Mouse (Mus musculus) adipocyte (in vitro differentiated cells): ENCODE measurements around the gene Cnrip1.

Experiments used
- DNase-seq: peaks from one replicate; pipeline ENCODE4 v3.0.0-alpha.2; 2016; ENCODE audit warnings: low spot score

Cnrip1 gene

DNA sequence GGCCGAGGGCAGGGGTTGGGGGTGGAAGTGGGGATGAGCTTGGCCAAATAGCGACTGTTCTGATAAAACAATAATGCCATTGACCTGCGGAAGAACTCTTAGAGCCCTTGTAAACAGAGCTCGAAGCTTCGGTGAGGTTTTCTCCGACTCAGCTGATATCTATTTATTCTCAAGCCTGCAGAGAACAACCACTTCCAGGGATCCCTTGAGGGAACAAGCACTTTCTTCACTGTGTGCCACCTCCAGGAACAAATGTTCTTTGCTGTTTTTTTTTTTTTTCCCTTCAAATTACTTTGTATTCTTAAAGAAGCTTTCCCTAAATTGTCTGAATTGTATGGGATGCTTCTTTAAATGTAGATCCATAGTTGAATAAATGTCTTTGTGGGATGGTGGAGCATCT lies 56.0 kb downstream of the Cnrip1 start:
- no peak for DNase-seq

DNA sequence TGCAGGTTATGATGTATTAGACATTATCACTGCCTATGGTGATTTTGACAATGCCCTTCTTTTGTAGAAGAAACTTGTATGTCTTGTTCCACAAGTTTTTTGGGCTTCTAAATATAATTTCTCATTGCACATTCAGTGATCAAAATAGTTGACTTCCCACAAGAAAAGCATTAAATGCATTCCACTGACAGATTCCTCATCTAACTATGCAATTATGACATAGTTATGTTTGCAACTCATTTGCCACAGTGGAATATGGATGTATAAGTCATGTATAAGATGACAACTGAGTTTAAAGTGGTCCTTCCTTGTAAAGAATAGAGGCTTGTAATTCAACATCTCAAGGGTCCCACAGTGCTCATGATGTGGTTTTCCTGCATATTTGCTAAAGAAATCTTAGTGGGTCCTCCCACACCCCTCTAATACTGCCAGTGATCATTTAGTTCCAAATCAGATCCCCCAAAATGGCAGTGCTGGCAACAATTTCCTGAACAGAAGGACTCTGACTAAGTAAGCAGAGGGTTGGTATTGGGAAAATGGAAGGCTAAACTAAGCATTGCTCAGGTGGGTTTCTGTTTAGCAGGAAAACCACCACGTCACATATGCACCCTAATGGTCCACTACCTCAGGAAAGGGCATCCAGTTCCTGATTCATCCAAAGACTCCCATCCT lies 61.2 kb downstream of the Cnrip1 start:
- DNase-seq: no peak

DNA sequence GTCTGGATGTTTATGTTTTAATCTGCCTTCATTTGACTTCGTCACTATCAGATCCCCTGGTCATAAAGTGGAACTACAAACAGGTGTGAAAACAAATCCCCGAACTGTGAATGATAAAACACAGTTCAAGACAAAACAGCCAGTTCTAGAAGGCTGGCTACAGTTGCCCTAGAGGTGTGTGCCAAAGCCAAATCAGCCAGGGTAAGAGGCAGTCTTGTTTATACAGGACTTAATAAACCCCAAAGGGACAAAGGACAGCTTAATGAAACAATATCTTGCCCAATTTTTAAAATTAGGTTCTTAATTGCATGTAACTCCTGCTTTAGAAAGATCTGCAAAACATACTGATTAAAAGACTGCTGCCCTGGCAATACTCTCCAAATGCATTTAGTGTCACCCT lies 75.0 kb downstream of the Cnrip1 start:
- no peak for DNase-seq
